Mouse (Mus musculus) erythroblast, embryonic 14.5 days (primary cell): ENCODE results near the gene Apob.

ENCODE experiments used
- GATA1 ChIP-seq: IDR thresholded peaks from 2 replicates; pipeline ENCODE4 v1.6.1; 2012; ENCODE audit warnings: low read length, inconsistent platforms, mixed read lengths
- TAL1 ChIP-seq: IDR thresholded peaks from 3 replicates; pipeline ENCODE4 v1.6.1; 2012; ENCODE audit warnings: low read length, inconsistent platforms, mixed read lengths

GRCm38 (mm10) chr12:7984411-7984810, 7.0 kb downstream of the Apob start:
- TF ChIP-seq GATA1 (no peak), TAL1 (no peak)
